Mouse (Mus musculus) ES-E14 (cell line): Measurements from ENCODE around the gene Ccdc13.

ENCODE experiments used
- CHD2 ChIP-seq: IDR thresholded peaks from 2 replicates; pipeline ENCODE4 v1.6.1; 2014; ENCODE audit warnings: mild to moderate bottlenecking, low read depth, low read length, inconsistent platforms
- MAFK ChIP-seq: IDR thresholded peaks from 2 replicates; pipeline ENCODE4 v1.6.1; 2014; ENCODE audit warnings: mild to moderate bottlenecking, low read depth, low read length, inconsistent platforms; ENCODE audit not compliant: insufficient read depth
- ZC3H11A ChIP-seq: IDR thresholded peaks from 2 replicates; pipeline ENCODE4 v1.6.1; 2012; ENCODE audit warnings: low read depth, mild to moderate bottlenecking, inconsistent platforms, low read length, borderline replicate concordance
- ZNF384 ChIP-seq: IDR thresholded peaks from 2 replicates; pipeline ENCODE4 v1.6.1; 2012; ENCODE audit warnings: low read depth, low read length, inconsistent platforms

GRCm38 (mm10) chr9:121797722-121798121 lies 41.5 kb downstream of the Ccdc13 start:
- TF ChIP-seq MAFK (no peak), ZNF384 (no peak), ZC3H11A (no peak), CHD2 (no peak)
